In the genomic region with DNA sequence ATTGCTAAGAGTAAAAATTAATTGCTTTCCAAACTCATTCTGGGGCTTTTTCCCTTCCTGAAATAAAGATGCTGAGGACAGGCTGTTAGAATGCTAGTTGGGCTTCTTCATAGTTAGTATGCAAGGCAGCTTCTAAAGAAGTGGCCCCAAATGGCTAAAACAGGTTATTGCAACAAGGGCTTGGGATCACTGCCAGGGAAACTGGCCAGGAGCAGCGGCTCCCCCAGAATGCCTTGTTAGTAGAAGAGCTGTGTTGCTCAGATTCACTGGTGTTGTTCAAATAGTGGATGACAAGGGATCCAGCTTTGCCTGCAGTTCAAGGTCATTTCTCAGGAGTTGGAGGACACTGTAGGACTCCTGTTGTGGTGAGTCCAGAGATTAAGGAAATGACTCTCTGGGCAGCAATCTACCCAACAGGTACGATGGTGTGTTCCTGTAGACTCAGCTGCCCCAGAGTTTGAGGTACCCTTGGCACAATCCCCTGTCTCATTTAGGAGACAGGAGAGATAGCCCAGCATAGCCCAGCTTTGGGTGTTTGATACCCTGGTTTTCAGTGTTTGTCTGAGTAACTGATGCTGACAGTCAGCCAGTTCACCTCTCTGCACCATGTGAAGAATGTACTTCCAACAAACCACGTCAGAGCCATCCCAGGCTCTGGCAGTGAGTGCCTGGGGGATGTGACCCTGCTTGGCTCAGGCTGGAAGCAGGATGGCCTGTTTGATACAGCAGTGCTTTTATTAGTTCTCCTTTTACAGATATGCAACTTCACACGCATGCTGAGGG, we compare ENCODE assay signal across 8 mouse cellular contexts. TPM values are rescaled to one million over a fixed set of nuclear protein-coding genes. Genes with fewer than 3 reads are reported as not detected.
DNase-seq lines count a peak whose midpoint lies in the region; ATAC-seq and TF ChIP-seq lines count a peak whose summit lies in the region.

No protein-coding gene starts in this region.

- peaks cover 15% of the 10 kb centered on the region for H3K4me1 ChIP-seq in neural tube, embryonic 12.5 days
- peaks cover 9 to 31% of the 10 kb centered on the region in 2 experiments for H3K4me1 ChIP-seq in heart, embryonic 14.5 days (ENCODE audit: control insufficient read depth in 2 of 2, insufficient read depth in 2 of 2, low read length in 2 of 2)
- no peaks in the 10 kb centered on the region for H3K4me1 ChIP-seq in lung, adult 2 months (ENCODE audit: control insufficient read depth, insufficient read depth, low read length)

- no peaks in the 10 kb centered on the region for H3K27me3 ChIP-seq in neural tube, embryonic 12.5 days (replicated peaks)
- no peaks in the 10 kb centered on the region for H3K27me3 ChIP-seq in heart, embryonic 14.5 days (ENCODE audit: control insufficient read depth, insufficient read depth, low read length)

- H3K9me3 ChIP-seq in neural tube, embryonic 12.5 days: no peaks in the 10 kb centered on the region
- no peaks in the 10 kb centered on the region for H3K9me3 ChIP-seq in heart, embryonic 14.5 days (ENCODE audit: control insufficient read depth, low read length)

- TF ChIP-seq POLR2A in lung, adult 2 months (IDR thresholded peaks at IDR 0.05; ENCODE audit: borderline replicate concordance, extremely low read depth, low read depth, low read length): no peak

- WGBS in neural tube, embryonic 12.5 days: 66% methylated on average over 4 of the region's 4 CpGs
- 20% methylated on average over 4 of the region's 4 CpGs for WGBS in heart, embryonic 14.5 days
- 38% methylated on average over 4 of the region's 4 CpGs for WGBS in lung, adult 2 months

- H3K27ac ChIP-seq in neural tube, embryonic 12.5 days: no peak overlapping the region
- peak overlapping the region; percentile 85 to 93 for H3K27ac ChIP-seq in heart, embryonic 14.5 days (replicated peaks in 1 of 2; ENCODE audit: control insufficient read depth in 1 of 2, insufficient read depth in 1 of 2, low read depth in 2 of 2, low read length in 2 of 2)

- 0 out of 2 replicates have a peak, but pooled peaks have one; percentile 1 for TF ChIP-seq CTCF in lung, adult 2 months (IDR thresholded peaks at IDR 0.05; ENCODE audit: insufficient read depth, low read length)

- peaks cover 5% of the 10 kb centered on the region; the same call in 1 of the 2 replicates for H3K36me3 ChIP-seq in neural tube, embryonic 12.5 days
- peaks cover 41% of the 10 kb centered on the region for H3K36me3 ChIP-seq in heart, embryonic 14.5 days (ENCODE audit: control insufficient read depth, insufficient read depth, low read length)

- H3K4me2 ChIP-seq in neural tube, embryonic 12.5 days (replicated peaks): peak overlapping the region; percentile 5
- peak overlapping the region; percentile 80 for H3K4me2 ChIP-seq in heart, embryonic 14.5 days (ENCODE audit: low read length)

- no peak overlapping the region for H3K4me3 ChIP-seq in neural tube, embryonic 12.5 days
- H3K4me3 ChIP-seq in heart, embryonic 14.5 days (ENCODE audit: control insufficient read depth in 1 of 2, insufficient read depth in 1 of 2, low read depth in 1 of 2, low read length in 2 of 2): peak overlapping the region; percentile 1 to 90
- H3K4me3 ChIP-seq in lung, adult 2 months (replicated peaks; ENCODE audit: extremely low read depth, low read depth, low read length): no peak overlapping the region

- ATAC-seq in neural tube, embryonic 12.5 days (ENCODE audit: low FRiP score, low read depth): no peak
- peak; percentile 38 for ATAC-seq in heart, embryonic 14.5 days (ENCODE audit: insufficient number of reproducible peaks, insufficient read depth, low FRiP score, low read depth)
- ATAC-seq in monocyte, adult 5-6 weeks (replicated peaks; ENCODE audit: insufficient number of reproducible peaks, low FRiP score, low TSS enrichment, poor library complexity, severe bottlenecking): no peak

- DNase-seq in neural tube, embryonic 10.5 days (ENCODE audit: extremely low spot score, low spot score): no peak
- DNase-seq in fibroblast of lung, adult 2 months (ENCODE audit: low read depth): peak; percentile 73
- peak; percentile 85 to 86 for DNase-seq in kidney, postnatal 4 days
- peak; percentile 75 for DNase-seq in lung, adult 2 months
- DNase-seq in right cerebral cortex, postnatal 10 days (ENCODE audit: low spot score in 2 of 2): peak; percentile 89 to 90

- no peak overlapping the region for H3K9ac ChIP-seq in neural tube, embryonic 12.5 days
- H3K9ac ChIP-seq in heart, embryonic 14.5 days (ENCODE audit: low read length): peak overlapping the region; percentile 91

RNA-seq across cellular contexts. Expression of a gene that starts 2.4 kb away (rescaled TPM):
- polyA plus RNA-seq in neural tube, embryonic 12.5 days (2016; fragmentation: Nextera tagmentation; extraction: Ambion mirVana): 80.5 and 80.6 TPM in 2 replicates
- polyA plus RNA-seq in heart, embryonic 14.5 days (2014; fragmentation: Nextera tagmentation; extraction: Ambion mirVana): 161 and 199 TPM in 2 replicates
- polyA plus RNA-seq in lung, adult 2 months (2012; rRNA removed): 52.1 and 56.4 TPM in 2 replicates
- total RNA-seq in monocyte, adult 5-6 weeks (2017): 25.0 to 54.2 TPM (median 37.5 TPM) in 3 replicates

RNA-seq across cellular contexts. Expression of a gene that starts 40.1 kb away (rescaled TPM):
- polyA plus RNA-seq in neural tube, embryonic 12.5 days (2016; fragmentation: Nextera tagmentation; extraction: Ambion mirVana): 30.3 and 31.7 TPM in 2 replicates
- polyA plus RNA-seq in heart, embryonic 14.5 days (2014; fragmentation: Nextera tagmentation; extraction: Ambion mirVana): 18.5 and 18.6 TPM in 2 replicates
- 13.7 and 14.7 TPM in 2 replicates for polyA plus RNA-seq in lung, adult 2 months (2012; rRNA removed)
- total RNA-seq in monocyte, adult 5-6 weeks (2017): 9.7 to 23.4 TPM (median 20.9 TPM) in 3 replicates

Comparison
In these comparisons a context has a peak if more than half of its experiments do, and no peak if none do; other contexts are left out.
1. H3K4me3 ChIP-seq: peak in heart, embryonic 14.5 days (2 of 2); none in neural tube, embryonic 12.5 days (single experiment) and lung, adult 2 months (single experiment).